Comparison of ENCODE assay signal across 22 mouse cellular contexts in genomic region chr1:89151071-89151470, GRCm38 (mm10).
A peak's percentile ranks its signal among the peaks of the same experiment; 100 is the strongest.
DNase-seq lines count a peak whose midpoint lies in the region; ATAC-seq lines count a peak whose summit lies in the region.
"Had no signal": no experiment of that assay in that cellular context is flagged by ENCODE, and none has a peak within 500 bp of the region (broad histone marks: within the 10 kb centered on the region; RNA-seq: fewer than 3 reads in every experiment).

No protein-coding gene starts in this region.

- H3K27ac ChIP-seq in kidney, embryonic 14.5 days (ENCODE audit: low read depth, low read length): no peak overlapping the region
- H3K27ac ChIP-seq in brown adipose tissue, adult 24 weeks (replicated peaks; ENCODE audit: low read depth, low read length): peak overlapping the region; percentile 65; the same call in 1 of the 2 replicates
- H3K27ac ChIP-seq: embryonic facial prominence, embryonic 13.5 days; forebrain, embryonic 13.5 days; heart, adult 2 months; heart, embryonic 15.5 days; hindbrain, embryonic 14.5 days had no signal

- H3K4me2 ChIP-seq in kidney, embryonic 14.5 days (replicated peaks; ENCODE audit: low read depth, low read length): no peak overlapping the region
- H3K4me2 ChIP-seq: embryonic facial prominence, embryonic 13.5 days; forebrain, embryonic 13.5 days; heart, embryonic 11.5 days; heart, embryonic 15.5 days; hindbrain, embryonic 14.5 days had no signal

- no peak overlapping the region for H3K4me3 ChIP-seq in kidney, embryonic 14.5 days (ENCODE audit: low read length)
- no peak overlapping the region for H3K4me3 ChIP-seq in brown adipose tissue, adult 24 weeks (ENCODE audit: insufficient read depth, low read depth, low read length)
- H3K4me3 ChIP-seq: embryonic facial prominence, embryonic 13.5 days; forebrain, embryonic 13.5 days; heart, adult 2 months; heart, embryonic 15.5 days had no signal

- no peak overlapping the region for H3K9ac ChIP-seq in kidney, embryonic 14.5 days (ENCODE audit: low read depth, low read length)
- H3K9ac ChIP-seq: embryonic facial prominence, embryonic 13.5 days; forebrain, embryonic 13.5 days; forebrain, postnatal 0 days; heart, embryonic 15.5 days; hindbrain, embryonic 14.5 days had no signal

- 78% methylated on average over 7 of the region's 7 CpGs for WGBS in kidney, embryonic 14.5 days

- H3K27me3 ChIP-seq in kidney, embryonic 14.5 days (ENCODE audit: control insufficient read depth, insufficient read depth, low read length): no peaks in the 10 kb centered on the region
- H3K27me3 ChIP-seq: CH12.LX; embryonic facial prominence, embryonic 13.5 days; forebrain, embryonic 13.5 days; heart, embryonic 15.5 days; Patski had no signal

- peak; percentile 66 for DNase-seq in adrenal gland, postnatal 14 days
- DNase-seq in adrenal gland, postnatal 25 days: no peak
- DNase-seq in kidney, adult 8-10 months: peak; percentile 35 to 73
- DNase-seq in kidney, postnatal 36 days: peak; percentile 37 to 63
- DNase-seq: cerebellum, adult 11-12 months; cerebellum, adult 9-11 months; cerebellum, postnatal 36 days; forebrain, postnatal 0 days; gastrocnemius, postnatal 14 days; heart, adult 2 months; heart, postnatal 14 days had no signal

- H3K36me3 ChIP-seq in kidney, embryonic 14.5 days (ENCODE audit: control insufficient read depth, insufficient read depth, low read length): peaks cover 21% of the 10 kb centered on the region

- no peaks in the 10 kb centered on the region for H3K9me3 ChIP-seq in kidney, embryonic 14.5 days (ENCODE audit: control insufficient read depth, low read length)
- H3K9me3 ChIP-seq: embryonic facial prominence, embryonic 13.5 days; forebrain, embryonic 13.5 days; heart, embryonic 15.5 days had no signal

- H3K4me1 ChIP-seq in kidney, embryonic 14.5 days (ENCODE audit: control insufficient read depth, insufficient read depth, low read length): no peaks in the 10 kb centered on the region
- peaks cover 25% of the 10 kb centered on the region for H3K4me1 ChIP-seq in brown adipose tissue, adult 24 weeks (ENCODE audit: control insufficient read depth, insufficient read depth, insufficient read length, low read length)
- H3K4me1 ChIP-seq: embryonic facial prominence, embryonic 13.5 days had no signal

- ATAC-seq in kidney, embryonic 14.5 days (ENCODE audit: low FRiP score, low TSS enrichment): no peak
- no peak for ATAC-seq in erythroblast, adult 5-6 weeks (replicated peaks; ENCODE audit: low FRiP score, poor library complexity, severe bottlenecking)
- ATAC-seq: activated CD4-positive, CD25-positive, alpha-beta regulatory T cell, adult 4 months; forebrain, embryonic 13.5 days; forebrain, postnatal 0 days; Patski had no signal
